Mouse (Mus musculus): ENCODE measurements around the gene Figla.

GRCm38 (mm10) chr6:85969889-85970288 is 46.1 kb upstream of the Figla start:
- TF ChIP-seq CTCF (IDR thresholded peaks at IDR 0.05; ENCODE audit: low read depth) (no peak), EP300 (IDR thresholded peaks at IDR 0.05; ENCODE audit: low read depth) (no peak)

Data from heart, postnatal 0 days (tissue).